Mouse (Mus musculus) liver, adult 2 months (tissue): ENCODE data around the gene Gm27021.

Experiments
- CTCF ChIP-seq: fragments of 200-500 bp; IDR thresholded peaks from 2 replicates; pipeline ENCODE4 v1.5.1; 2011; ENCODE audit warnings: low read depth, low read length, control low read depth
- POLR2A ChIP-seq: fragments of 200-500 bp; IDR thresholded peaks from 2 replicates; pipeline ENCODE4 v1.6.1; 2011; ENCODE audit warnings: low read length, control low read depth; ENCODE audit not compliant: insufficient read depth; ENCODE audit errors: extremely low read depth

DNA sequence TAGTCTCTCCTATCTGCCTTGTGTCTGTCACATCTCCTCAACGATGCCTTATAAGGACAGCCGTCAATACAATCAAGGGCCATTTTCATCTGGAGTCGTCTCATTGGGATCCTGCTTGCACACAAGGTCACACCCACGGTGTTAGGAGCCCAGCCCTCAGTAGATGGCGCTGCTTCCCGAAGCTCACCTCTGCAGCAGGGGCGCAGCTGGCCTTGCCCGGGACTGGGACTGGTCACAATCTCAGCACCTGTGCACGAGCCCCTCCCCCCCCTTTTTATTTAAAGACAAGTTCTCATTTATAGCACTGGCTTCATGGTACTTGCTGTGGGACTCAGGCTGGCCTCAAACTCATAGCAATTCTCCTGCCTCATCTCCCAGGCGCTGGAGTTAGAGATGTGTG is 15.7 kb upstream of the Gm27021 start:
- TF ChIP-seq POLR2A (no peak), CTCF (peak; percentile 94)
